Mouse (Mus musculus) midbrain, embryonic 13.5 days (tissue): Measurements from ENCODE around the gene Dlx5. TPM values are rescaled to one million over a fixed set of nuclear protein-coding genes. Genes with fewer than 3 reads are reported as not detected.

Experiments
- ATAC-seq: fragments of 200-750 bp; cut with Nextera tagmentation; 2 replicates; pipeline ENCODE4 v1.8.0; 2017; ENCODE audit warnings: mild to moderate bottlenecking, moderate TSS enrichment, moderate library complexity
- H3K27ac ChIP-seq: fragments of 300-500 bp; sonication (generic); 2 replicates; pipeline ENCODE4 v1.5.1; 2015; ENCODE audit warnings: inconsistent platforms, mild to moderate bottlenecking, moderate library complexity
- H3K27me3 ChIP-seq: fragments of 300-500 bp; sonication (generic); 2 replicates; pipeline ENCODE4 v1.6.1; 2015; ENCODE audit warnings: mild to moderate bottlenecking, inconsistent platforms
- H3K36me3 ChIP-seq: fragments of 300-500 bp; sonication (generic); 2 replicates; pipeline ENCODE4 v1.6.1; 2015; ENCODE audit warnings: mild to moderate bottlenecking, inconsistent platforms
- H3K4me1 ChIP-seq: fragments of 300-500 bp; sonication (generic); replicated peaks from 2 replicates; pipeline ENCODE4 v1.6.1; 2015; ENCODE audit warnings: inconsistent platforms
- H3K4me2 ChIP-seq: fragments of 300-500 bp; sonication (generic); replicated peaks from 2 replicates; pipeline ENCODE4 v1.6.1; 2015; ENCODE audit warnings: moderate library complexity, mild to moderate bottlenecking, inconsistent platforms
- H3K4me3 ChIP-seq: fragments of 300-500 bp; sonication (generic); replicated peaks from 2 replicates; pipeline ENCODE4 v1.5.1; 2015; ENCODE audit warnings: mild to moderate bottlenecking, inconsistent platforms
- H3K9ac ChIP-seq: fragments of 300-500 bp; sonication (generic); replicated peaks from 2 replicates; pipeline ENCODE4 v1.6.1; 2015; ENCODE audit warnings: mild to moderate bottlenecking, inconsistent platforms
- H3K9me3 ChIP-seq: fragments of 300-500 bp; sonication (generic); 2 replicates; pipeline ENCODE4 v1.6.1; 2016; ENCODE audit warnings: mild to moderate bottlenecking, inconsistent platforms
- WGBS: fragments of 180-500 bp; shearing (Covaris S2); methylation state at CpG from one replicate; pipeline ENCODE4 v1.1.7; 2015; 5-methylcytosine and 5-hydroxymethylcytosine counted together
- polyA plus RNA-seq: library from polyadenylated mRNA; unstranded; fragments of >200 nt; fragmentation: Nextera tagmentation; extraction: Ambion mirVana; gene quantifications from 2 replicates; pipeline ENCODE4 v1.2.1, GENCODE M21; 2015

Dlx5 gene
- polyA plus RNA-seq, 1 experiment from 2014 or later = 22.4 TPM

DNA sequence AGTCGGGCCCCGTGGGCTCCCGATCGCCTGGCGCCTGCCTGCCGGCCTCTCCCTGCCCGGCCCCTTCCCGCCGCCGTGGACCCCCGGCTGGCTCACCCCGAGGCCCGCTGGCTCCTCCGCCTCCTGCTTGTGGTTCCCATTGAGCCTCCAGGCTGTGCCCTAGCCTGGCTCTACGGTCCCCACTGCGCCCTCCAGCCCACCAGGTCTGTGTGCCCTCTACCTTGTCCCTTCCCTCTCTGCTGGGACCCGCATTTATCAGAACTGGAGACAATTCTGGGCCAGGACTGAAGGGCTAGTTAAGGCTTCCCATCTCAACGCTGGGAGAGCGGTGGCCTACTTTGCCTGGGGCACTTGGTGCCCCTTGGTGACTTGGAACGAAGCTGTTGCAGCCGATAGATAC is 17.9 kb downstream of the Dlx5 start:
- Histone ChIP-seq H3K36me3 (no peaks in the 10 kb centered on the region), H3K9ac (peak overlapping the region; percentile 67), H3K4me1 (peaks cover 29% of the 10 kb centered on the region), H3K4me2 (peak overlapping the region; percentile 67), H3K4me3 (peak overlapping the region; percentile 47), H3K27me3 (peaks cover 91% of the 10 kb centered on the region), H3K9me3 (no peaks in the 10 kb centered on the region), H3K27ac (peak overlapping the region; percentile 75)
- peak; percentile 37 for ATAC-seq
- WGBS = under 1% methylated on average over 20 of the region's 21 CpGs

DNA sequence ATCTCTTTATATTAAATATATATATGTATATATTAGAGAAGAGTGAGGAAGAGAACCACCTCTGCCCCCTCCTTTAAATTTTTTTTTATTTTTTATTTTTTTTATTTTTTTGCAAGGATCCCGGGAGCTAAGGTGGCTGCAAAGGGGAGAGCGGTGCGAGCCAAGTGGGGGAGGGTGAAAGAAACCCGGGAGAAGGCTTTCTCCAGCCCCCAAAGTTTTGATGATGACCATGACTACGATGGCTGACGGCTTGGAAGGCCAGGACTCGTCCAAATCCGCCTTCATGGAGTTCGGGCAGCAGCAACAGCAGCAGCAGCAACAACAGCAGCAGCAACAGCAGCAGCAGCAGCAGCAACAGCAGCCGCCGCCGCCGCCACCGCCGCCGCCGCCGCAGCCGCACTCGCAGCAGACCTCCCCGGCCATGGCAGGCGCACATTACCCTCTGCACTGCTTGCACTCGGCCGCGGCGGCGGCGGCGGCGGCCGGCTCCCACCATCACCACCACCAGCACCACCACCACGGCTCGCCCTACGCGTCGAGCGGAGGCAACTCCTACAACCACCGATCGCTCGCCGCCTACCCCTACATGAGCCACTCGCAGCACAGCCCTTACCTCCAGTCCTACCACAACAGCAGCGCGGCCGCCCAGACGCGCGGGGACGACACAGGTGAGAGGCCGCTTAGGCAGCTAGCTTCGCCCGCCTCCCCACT is 18.6 kb downstream of the Dlx5 start, which contains the start of gene Dlx6:
Dlx6 (plus strand) TSS at position 175 of the 711 bp plus-strand sequence.
- Histone ChIP-seq H3K27ac (peak within 1 kb of the TSS; percentile 75), H3K9ac (peak within 1 kb of the TSS; percentile 67), H3K27me3 (peaks cover 92% of the 10 kb centered on the region), H3K4me2 (peak within 1 kb of the TSS; percentile 67), H3K9me3 (no peaks in the 10 kb centered on the region), H3K4me1 (peaks cover 29% of the 10 kb centered on the region), H3K36me3 (no peaks in the 10 kb centered on the region), H3K4me3 (peak within 1 kb of the TSS; percentile 47)
- under 1% methylated on average over 35 of the region's 52 CpGs for WGBS
- peak; percentile 83 for ATAC-seq

DNA sequence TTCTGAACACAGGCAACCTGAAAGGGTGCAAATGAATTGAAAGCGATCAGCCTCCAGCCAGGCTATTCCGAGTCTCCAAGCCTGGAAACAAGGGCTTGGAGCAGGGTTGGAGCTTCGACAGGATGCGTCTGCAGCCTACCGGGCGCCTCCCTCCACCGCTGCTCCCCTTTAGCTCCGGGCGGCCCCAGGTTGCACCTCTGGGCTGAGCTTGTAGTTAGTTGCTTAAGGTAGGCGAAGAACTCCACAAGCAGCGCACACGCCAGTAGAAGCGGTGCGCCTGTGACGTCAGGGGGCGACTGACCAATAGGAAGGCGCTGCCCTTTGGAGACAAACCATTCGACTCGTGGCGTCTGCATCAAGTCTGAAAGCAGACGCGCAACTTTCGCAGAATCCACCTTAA is 19.3 kb downstream of the Dlx5 start:
- Histone ChIP-seq H3K4me3 (peak overlapping the region; percentile 47), H3K36me3 (no peaks in the 10 kb centered on the region), H3K4me1 (peaks cover 29% of the 10 kb centered on the region), H3K27me3 (peaks cover 95% of the 10 kb centered on the region), H3K27ac (peak overlapping the region; percentile 51; the same call in 1 of the 2 replicates), H3K9me3 (no peaks in the 10 kb centered on the region), H3K9ac (no peak overlapping the region), H3K4me2 (peak overlapping the region; percentile 67)
- ATAC-seq = peak; percentile 74
- 1% methylated on average over 23 of the region's 23 CpGs for WGBS

DNA sequence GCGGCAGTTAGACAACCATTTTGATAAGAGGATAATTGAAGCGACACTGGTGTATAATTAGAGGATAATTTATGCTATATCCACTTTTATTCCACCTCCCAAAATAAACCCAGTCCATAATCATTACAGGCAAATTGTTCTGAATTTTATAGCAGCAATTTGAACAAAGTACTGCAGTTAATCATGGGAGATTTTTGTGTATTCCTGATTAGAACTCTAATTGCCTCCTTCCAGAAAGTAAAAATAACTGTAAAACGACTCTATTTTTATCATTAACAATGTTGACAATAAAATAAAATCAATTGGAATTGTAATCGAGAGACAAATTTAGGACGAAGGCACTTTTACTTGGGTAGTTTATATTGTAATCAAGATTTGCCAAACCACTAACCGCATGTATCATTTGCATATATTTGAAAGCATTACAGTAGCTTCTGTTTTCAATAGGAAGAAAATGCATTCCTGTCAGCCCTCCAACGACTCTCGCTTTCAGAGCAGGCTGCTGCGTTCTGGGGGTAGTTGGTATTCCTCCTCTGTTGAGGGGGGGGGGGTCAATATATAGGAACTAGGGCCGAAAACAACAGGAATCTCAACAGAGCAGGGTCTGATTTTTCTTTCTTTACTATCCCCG is 20.0 kb downstream of the Dlx5 start:
- no peaks in the 10 kb centered on the region for H3K36me3 ChIP-seq
- peak overlapping the region; percentile 47; the same call in 1 of the 2 replicates for H3K4me3 ChIP-seq
- H3K9ac ChIP-seq = no peak overlapping the region
- ATAC-seq = no peak
- H3K27ac ChIP-seq = peak overlapping the region; percentile 51; the same call in 1 of the 2 replicates
- 3% methylated on average over 11 of the region's 11 CpGs for WGBS
- peak overlapping the region; percentile 67; the same call in 1 of the 2 replicates for H3K4me2 ChIP-seq
- H3K27me3 ChIP-seq = peaks cover 94% of the 10 kb centered on the region
- H3K4me1 ChIP-seq = peaks cover 29% of the 10 kb centered on the region
- H3K9me3 ChIP-seq = no peaks in the 10 kb centered on the region

DNA sequence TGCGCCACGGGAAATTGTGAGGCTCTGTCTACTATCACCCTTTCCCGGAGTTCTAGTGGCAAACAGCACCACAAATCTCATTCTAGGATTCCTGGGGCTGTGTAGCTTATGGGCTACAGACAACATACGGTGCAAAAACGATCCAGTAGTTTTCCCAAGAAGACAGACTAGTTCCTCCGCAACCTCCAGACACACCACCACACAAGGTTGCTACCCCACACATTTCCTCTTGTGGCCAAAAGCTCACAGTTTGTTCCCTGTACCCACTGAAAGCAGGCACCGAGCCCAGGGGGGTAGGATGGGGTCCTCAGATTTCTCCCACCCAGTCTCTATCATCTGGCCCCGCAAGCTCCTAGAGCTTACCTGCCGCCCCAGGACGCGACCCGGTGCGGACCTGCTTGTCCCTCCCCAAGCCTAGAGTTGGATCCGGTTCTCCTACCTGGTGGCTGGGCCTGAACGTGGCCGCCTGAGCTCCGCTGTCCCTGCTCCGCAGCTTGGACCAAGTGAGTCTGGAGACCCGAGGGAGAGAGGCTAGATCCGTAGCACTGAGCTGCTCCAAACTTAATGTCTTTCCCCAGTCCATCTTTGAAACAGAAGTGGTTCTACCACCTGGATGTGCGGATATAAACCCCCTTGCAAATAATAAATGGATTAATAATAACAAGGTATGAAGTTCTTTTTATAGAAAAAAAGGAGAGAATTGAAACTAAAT is 20.6 kb downstream of the Dlx5 start:
- H3K4me2 ChIP-seq = peak overlapping the region; percentile 34
- under 1% methylated on average over 21 of the region's 21 CpGs for WGBS
- H3K36me3 ChIP-seq = no peaks in the 10 kb centered on the region
- H3K27ac ChIP-seq = peak overlapping the region; percentile 79
- peak overlapping the region; percentile 30 for H3K4me3 ChIP-seq
- no peak for ATAC-seq
- peaks cover 29% of the 10 kb centered on the region for H3K4me1 ChIP-seq
- no peaks in the 10 kb centered on the region for H3K9me3 ChIP-seq
- H3K9ac ChIP-seq = peak overlapping the region; percentile 49
- H3K27me3 ChIP-seq = peaks cover 94% of the 10 kb centered on the region

DNA sequence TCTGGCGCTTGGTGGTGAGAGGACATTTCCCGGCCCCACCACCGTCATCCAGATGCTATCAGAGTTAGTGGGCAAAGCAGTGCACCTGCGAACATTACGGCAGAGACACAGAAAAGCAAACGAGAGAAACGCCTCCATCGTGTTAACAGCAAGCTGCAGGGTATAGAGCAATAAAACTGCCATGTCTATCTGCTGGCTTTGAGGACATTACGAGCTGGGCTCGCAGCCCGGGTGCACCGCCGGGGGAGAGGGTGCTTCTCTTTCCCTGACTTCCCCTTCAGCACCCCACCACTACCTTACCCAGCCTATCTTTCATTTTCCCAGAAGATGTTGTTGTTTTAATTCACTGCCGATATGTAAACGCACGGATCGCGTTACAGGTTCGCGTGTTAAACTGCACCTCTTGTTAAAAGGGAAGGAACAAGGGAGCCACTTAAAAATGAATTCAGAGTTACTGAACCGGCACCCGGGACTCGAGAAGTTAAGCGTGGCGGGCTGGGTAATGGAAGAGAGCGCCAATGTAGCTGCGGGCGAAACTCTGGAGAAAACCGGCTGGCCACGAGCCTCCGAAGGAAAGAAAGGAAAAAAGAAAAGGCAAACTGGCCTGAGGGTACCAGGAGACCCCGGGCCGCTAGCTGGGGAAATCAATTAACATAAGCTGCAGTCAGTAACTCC is 21.3 kb downstream of the Dlx5 start:
- WGBS = under 1% methylated on average over 33 of the region's 33 CpGs
- Histone ChIP-seq H3K27ac (peak overlapping the region; percentile 79), H3K4me2 (peak overlapping the region; percentile 34), H3K4me3 (peak overlapping the region; percentile 30), H3K36me3 (no peaks in the 10 kb centered on the region), H3K4me1 (peaks cover 29% of the 10 kb centered on the region), H3K9me3 (no peaks in the 10 kb centered on the region), H3K27me3 (peaks cover 94% of the 10 kb centered on the region), H3K9ac (peak overlapping the region; percentile 49)
- ATAC-seq = no peak

DNA sequence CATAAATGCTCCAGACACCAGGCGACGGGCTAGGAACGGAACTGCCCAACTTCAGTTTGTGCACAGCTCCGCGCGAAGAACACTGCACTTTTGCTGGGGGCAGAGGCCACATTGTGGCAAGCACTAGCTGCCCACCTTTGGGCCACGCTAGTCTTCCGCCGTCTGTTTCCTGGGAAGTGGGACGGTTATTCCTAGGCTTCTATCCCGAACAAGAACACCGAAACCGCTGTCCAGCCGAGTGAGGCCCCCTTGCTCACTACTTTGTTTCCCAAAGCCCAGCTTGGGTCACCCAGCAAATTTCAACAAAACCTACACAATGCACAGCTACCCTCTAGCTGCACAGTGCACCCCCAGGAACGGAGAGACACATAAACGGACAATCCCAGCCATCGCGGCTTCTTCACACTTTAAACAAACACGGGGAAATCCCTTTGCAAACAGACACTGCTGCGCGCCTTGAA is 21.9 kb downstream of the Dlx5 start:
- Histone ChIP-seq H3K9me3 (no peaks in the 10 kb centered on the region), H3K9ac (peak overlapping the region; percentile 49; the same call in 1 of the 2 replicates), H3K4me2 (peak overlapping the region; percentile 34), H3K36me3 (no peaks in the 10 kb centered on the region), H3K27me3 (peaks cover 94% of the 10 kb centered on the region), H3K27ac (peak overlapping the region; percentile 79), H3K4me3 (peak overlapping the region; percentile 30), H3K4me1 (peaks cover 29% of the 10 kb centered on the region)
- WGBS = under 1% methylated on average over 21 of the region's 21 CpGs
- no peak for ATAC-seq

DNA sequence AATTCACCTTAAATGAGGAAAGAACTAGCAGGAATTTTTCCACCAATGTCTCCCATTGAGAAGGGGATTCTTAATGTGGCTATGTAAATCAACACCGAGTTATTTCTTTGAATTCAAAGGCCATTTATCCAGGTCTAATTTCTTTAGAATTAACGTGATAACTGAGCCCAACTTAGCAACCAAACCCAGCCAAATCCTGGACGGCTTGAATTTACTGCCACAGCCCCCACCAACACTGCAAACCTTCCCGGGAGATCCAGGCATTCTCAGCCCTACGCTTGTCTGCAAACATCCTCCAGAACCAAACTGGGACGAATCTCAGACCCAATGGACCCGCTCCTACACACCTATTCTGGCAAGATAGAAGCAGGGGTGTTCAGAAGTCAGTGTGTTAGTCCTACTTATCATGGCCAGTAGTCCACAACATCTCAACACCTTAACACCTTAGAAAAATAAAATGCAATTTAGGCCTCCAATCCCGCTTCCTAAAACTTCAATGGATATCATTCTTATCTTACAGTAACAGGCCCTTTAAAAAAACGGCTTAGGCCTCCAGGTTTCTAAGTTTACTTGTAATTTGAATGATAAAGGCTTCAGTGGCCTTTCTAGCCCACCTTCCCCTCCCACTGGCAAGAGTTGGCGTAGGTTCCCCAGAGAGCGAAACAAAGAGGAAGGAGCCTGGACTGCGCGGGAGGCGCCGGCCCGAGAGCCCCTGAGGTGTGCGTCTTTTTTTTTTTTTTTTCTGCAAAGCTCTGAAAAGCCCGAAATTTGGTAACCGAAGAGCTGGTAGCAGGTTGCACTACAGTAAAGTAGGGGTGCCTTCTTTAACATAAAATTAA is 22.6 kb downstream of the Dlx5 start:
- under 1% methylated on average over 19 of the region's 19 CpGs for WGBS
- Histone ChIP-seq H3K9ac (0 out of 2 replicates have a peak overlapping the region, but pooled peaks have one; percentile 49), H3K27me3 (peaks cover 94% of the 10 kb centered on the region), H3K27ac (peak overlapping the region; percentile 79), H3K4me3 (peak overlapping the region; percentile 30), H3K36me3 (no peaks in the 10 kb centered on the region), H3K4me1 (peaks cover 29% of the 10 kb centered on the region), H3K4me2 (peak overlapping the region; percentile 34), H3K9me3 (no peaks in the 10 kb centered on the region)
- no peak for ATAC-seq

DNA sequence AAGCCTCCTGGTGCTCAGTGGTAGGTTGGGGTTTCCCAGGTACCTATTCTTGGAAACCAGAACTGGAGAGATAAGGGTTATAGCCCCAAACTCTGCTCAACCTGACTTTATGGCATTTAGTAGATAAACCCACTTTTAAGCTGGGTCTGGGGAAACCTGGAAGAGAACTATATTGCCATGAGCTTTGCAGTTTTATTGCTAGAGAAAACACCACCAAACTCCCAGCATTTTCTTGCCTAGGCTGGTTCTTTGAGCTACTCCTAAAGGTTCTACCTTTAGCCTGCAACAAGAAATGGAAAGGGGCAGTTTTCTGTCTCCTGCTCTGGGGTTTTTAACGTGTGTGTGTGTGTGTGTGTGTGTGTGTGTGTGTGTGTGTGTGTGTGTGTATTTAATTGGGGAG is 23.3 kb downstream of the Dlx5 start:
- no peaks in the 10 kb centered on the region for H3K36me3 ChIP-seq
- 0 out of 2 replicates have a peak overlapping the region, but pooled peaks have one; percentile 3 for H3K4me2 ChIP-seq
- H3K4me1 ChIP-seq = peaks cover 24% of the 10 kb centered on the region
- no peak overlapping the region for H3K9ac ChIP-seq
- ATAC-seq = no peak
- H3K4me3 ChIP-seq = peak overlapping the region; percentile 15; the same call in 1 of the 2 replicates
- H3K27ac ChIP-seq = no peak overlapping the region
- H3K9me3 ChIP-seq = no peaks in the 10 kb centered on the region
- 0% methylated on average over 1 of the region's 1 CpGs for WGBS
- H3K27me3 ChIP-seq = peaks cover 94% of the 10 kb centered on the region

DNA sequence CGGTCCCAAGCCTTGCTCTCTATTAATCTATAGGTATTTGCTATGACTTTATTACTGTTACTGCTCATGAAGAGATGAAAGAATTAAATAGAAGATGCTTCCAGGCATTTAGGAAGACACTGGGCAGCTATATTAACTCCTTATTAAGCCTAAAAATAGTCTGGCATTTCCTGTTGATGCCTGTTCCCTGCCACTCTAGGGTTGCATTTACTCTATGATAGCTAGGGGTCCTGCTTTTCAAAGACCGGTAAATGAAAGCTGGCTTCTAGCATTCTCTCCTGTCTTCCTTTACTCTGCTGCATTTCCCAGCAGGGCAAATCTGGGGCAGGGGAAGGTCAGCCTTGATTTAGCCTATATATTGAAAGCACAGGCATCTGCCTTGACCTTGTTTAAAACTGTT is 24.1 kb downstream of the Dlx5 start:
- Histone ChIP-seq H3K4me3 (peak overlapping the region; percentile 6; the same call in 1 of the 2 replicates), H3K4me2 (peak overlapping the region; percentile 15; the same call in 1 of the 2 replicates), H3K27me3 (peaks cover 94% of the 10 kb centered on the region), H3K9me3 (no peaks in the 10 kb centered on the region), H3K36me3 (no peaks in the 10 kb centered on the region), H3K27ac (0 out of 2 replicates have a peak overlapping the region, but pooled peaks have one; percentile 26), H3K4me1 (peaks cover 16% of the 10 kb centered on the region), H3K9ac (no peak overlapping the region)
- ATAC-seq = no peak
- 8% methylated on average over 2 of the region's 2 CpGs for WGBS
